Mouse (Mus musculus) embryonic stem cell, embryonic (primary cell): ENCODE measurements around the gene Ndufs6.

ENCODE experiments used
- CTCF ChIA-PET, 4 experiments: fragments of 300-600 bp in 2 of 4; fragments of 350-600 bp in 2 of 4; sonication (Branson Sonifier 250); formaldehyde crosslinking; loops; one replicate each; lab custom pipeline; 2022; ENCODE audit warnings: inconsistent platforms in 2 of 4; lab: Charles Lee
- POLR2A ChIA-PET, 4 experiments: fragments of 300-600 bp in 2 of 4; fragments of 350-600 bp in 2 of 4; sonication (Branson Sonifier 250); formaldehyde crosslinking; loops; one replicate each; lab custom pipeline; 2022; ENCODE audit warnings: antibody characterized with exemption in 4 of 4, inconsistent platforms in 1 of 4; lab: Charles Lee

Gene Ndufs6

GRCm38 (mm10) chr13:73327827-73328698 lies at the start of gene Ndufs6, which contains the start of gene Mrpl36:
Ndufs6 (minus strand) TSS chr13:73328542.
Mrpl36 (plus strand) TSS chr13:73328513.
- ChIA-PET CTCF (interaction anchor here (0.6 to 2.1 kb wide), 6 partner anchors 17 to 491 kb away, joined by 3 to 15 read pairs (median 4); no protein-coding TSS in a partner anchor), POLR2A (interaction anchor here (0.6 to 11.6 kb wide), 24 partner anchors 9 to 101 kb away, joined by 3 to 221 read pairs (median 4); no protein-coding TSS in a partner anchor)

DNA sequence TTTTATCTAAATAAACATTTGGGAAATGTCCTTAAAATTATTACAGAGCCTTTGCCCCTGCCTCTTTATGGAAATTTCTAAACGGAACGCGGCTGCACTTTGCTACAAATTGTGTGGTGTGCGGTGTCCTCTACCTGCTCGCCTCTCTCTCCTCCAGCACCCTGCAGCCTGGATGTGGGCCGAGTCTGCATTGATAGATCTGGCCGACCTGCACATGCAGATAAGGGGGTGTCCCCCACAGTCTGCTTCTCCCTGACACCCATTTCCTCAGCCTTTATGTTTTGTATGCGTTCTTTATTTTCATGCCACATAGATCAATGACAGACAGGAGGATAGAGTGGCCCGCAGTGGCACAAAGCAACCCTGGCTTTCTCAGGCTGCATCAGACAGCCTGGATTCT lies 49.3 kb upstream of the Ndufs6 start:
- POLR2A ChIA-PET: interaction anchor here in 2 of 4 experiments (0.7 to 1.2 kb wide), 2 partner anchors 26 to 597 kb away, joined by 3 read pairs; no protein-coding TSS in a partner anchor
- CTCF ChIA-PET: no interaction called here

GRCm38 (mm10) chr13:73374612-73375011 lies 46.3 kb upstream of the Ndufs6 start:
- POLR2A ChIA-PET: interaction anchor here in 1 of 4 experiments (1.2 to 1.9 kb wide), 2 partner anchors 29 to 33 kb away, joined by 3 to 7 read pairs; no protein-coding TSS in a partner anchor
- CTCF ChIA-PET: interaction anchor here in 1 of 4 experiments (1.1 to 1.5 kb wide), 2 partner anchors 51 to 128 kb away, joined by 3 read pairs; no protein-coding TSS in a partner anchor

DNA sequence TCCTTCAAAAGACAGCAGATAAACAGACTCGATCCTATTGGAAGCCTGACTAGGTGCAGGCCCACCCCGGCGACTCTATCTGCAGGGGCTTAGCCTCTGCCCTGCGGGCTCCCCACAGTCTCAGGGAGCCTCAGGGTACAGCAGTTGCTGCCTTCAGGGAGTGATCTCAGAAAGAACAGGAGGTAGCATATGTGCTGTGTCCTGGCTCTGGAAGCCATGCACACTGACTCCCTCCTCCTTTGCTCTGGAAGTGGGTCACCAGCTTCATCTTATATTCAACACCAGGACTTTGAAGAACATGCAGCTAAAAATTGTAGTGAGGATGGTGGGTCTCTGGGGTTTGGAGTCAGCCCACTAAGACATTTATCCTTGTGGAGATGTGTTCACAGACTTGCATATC lies 45.0 kb upstream of the Ndufs6 start:
- POLR2A ChIA-PET: interaction anchor here in 1 of 4 experiments (0.8 kb wide), 1 partner anchor 22 kb away, joined by 3 read pairs; no protein-coding TSS in a partner anchor

GRCm38 (mm10) chr13:73357106-73357505 lies 28.8 kb upstream of the Ndufs6 start:
- ChIA-PET POLR2A (interaction anchor here in 3 of 4 experiments (0.7 to 3.7 kb wide), 6 partner anchors 10 to 188 kb away, joined by 3 to 16 read pairs (median 5); no protein-coding TSS in a partner anchor), CTCF (no interaction called here)

More for the DNA sequence above, 45.0 kb upstream of the Ndufs6 start:
- CTCF ChIA-PET: interaction anchor here in 3 of 4 experiments (0.6 to 1.2 kb wide), 4 partner anchors 51 to 130 kb away, joined by 3 to 5 read pairs (median 3); no protein-coding TSS in a partner anchor

DNA sequence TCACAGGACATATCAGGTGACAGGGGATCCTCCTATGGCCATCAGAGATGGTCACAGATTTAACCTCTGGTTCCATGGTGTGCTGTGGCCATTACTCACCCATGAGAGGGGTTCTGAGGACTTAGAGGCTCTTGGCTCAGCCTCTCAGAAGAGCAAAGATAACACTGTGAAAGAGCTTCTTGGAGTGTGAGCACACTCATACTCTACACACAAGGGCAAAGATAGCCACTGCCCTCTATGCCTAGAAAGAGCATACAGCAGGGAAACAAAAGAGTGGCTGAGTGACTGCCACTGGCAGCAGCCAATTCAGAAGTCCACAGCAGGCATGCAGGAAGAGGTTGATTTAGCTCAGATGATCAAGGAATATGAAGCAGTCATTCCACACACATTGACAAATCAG lies 24.1 kb upstream of the Ndufs6 start:
- CTCF ChIA-PET: interaction anchor here in 1 of 4 experiments (0.8 to 1.3 kb wide), 2 partner anchors 53 to 192 kb away, joined by 3 read pairs; no protein-coding TSS in a partner anchor
- POLR2A ChIA-PET: interaction anchor here in 2 of 4 experiments (1.1 to 12.1 kb wide), 3 partner anchors 12 to 24 kb away, joined by 3 to 221 read pairs (median 3); partner anchors contain the start of genes Mrpl36 (in 2 of the 2) and Ndufs6 (in 2 of the 2)

GRCm38 (mm10) chr13:73351910-73352309 lies 23.6 kb upstream of the Ndufs6 start:
- ChIA-PET POLR2A (interaction anchor here in 3 of 4 experiments (1.1 to 12.1 kb wide), 6 partner anchors 8 to 27 kb away, joined by 3 to 221 read pairs (median 3); partner anchors contain the start of genes Mrpl36 (in 2 of the 3) and Ndufs6 (in 2 of the 3)), CTCF (interaction anchor here in 2 of 4 experiments (0.6 to 1.3 kb wide), 3 partner anchors 53 to 1010 kb away, joined by 3 to 7 read pairs (median 3); no protein-coding TSS in a partner anchor)

DNA sequence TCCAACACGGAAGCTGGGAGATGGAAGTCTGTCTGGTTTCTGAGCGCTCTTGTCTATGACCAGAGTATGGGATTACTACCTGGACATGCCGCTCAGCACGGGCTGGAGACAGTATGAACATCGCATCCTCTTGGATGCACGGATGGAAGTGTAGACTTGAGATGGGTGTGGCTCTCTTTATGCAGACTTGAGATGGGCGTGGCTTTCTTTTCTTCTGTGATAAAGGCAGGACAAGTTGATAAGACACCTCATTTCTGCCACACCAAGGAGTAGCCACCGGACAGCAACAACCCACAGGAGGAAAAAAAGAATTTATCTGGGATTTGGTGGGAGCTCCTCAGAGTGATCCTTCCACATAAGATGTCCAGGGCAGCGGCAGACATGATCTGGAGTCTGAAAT lies 22.4 kb upstream of the Ndufs6 start:
- POLR2A ChIA-PET: interaction anchor here in 3 of 4 experiments (0.6 to 12.1 kb wide), 8 partner anchors 9 to 275 kb away, joined by 3 to 221 read pairs (median 4); partner anchors contain the start of genes Mrpl36 (in 1 of the 3) and Ndufs6 (in 1 of the 3)
- CTCF ChIA-PET: no interaction called here

DNA sequence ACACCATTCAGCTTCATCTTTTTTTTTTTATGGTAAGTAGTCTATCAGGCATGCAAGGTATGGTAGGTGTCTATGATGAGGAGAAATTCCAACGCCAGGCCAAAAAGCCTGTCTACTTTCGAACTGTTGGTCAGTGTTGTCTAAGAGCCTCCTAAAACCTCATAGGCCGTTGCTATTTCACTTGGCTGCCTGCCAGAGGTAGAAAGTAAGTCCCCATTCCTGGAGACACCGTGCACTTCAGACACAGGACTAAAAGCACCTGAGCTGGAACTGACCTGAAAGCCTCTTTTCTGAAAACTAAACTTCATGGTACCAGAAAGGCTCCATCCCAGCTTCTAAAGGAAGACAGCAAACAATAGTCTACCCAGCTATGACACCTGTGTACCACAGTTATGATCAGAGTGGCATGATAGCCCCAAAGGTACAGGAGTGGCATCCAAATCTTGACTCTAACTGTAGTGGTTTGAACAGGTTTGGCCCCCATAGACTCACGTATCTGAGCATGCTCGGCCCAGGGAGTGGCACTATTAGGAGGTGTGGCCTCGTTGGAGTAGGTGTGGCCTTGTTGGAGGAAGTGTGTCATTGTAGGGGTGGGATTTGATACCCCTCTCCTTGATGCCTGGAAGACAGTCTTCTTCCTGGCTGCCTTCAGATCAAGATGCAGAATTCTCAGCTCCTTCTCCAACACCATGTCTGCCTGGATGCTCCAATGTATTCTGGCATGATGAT lies 19.7 kb upstream of the Ndufs6 start:
- POLR2A ChIA-PET: interaction anchor here in 3 of 4 experiments (0.9 to 12.1 kb wide), 9 partner anchors 9 to 38 kb away, joined by 3 to 221 read pairs (median 3); partner anchors contain the start of genes Mrpl36 (in 3 of the 3) and Ndufs6 (in 3 of the 3)

DNA sequence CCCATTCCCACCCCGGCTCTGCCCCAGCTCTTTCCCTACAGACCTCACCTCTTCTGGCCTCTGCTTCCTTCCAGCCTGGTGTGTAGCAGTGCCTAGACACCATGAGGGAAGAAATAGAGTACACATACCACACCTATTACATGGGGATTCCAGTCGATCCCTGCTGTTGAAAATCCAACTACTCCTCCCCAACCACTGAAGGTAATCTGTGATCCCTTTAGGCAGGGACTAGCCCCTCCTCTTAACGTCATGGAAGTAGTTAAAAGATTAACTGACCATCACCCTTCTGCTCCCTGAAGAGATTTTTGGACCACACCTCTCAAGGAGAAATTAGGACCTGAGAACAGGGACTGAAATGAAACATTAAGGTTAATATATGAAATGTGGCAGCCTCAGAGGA lies 18.8 kb upstream of the Ndufs6 start:
- ChIA-PET POLR2A (interaction anchor here in 3 of 4 experiments (0.5 to 12.1 kb wide), 41 partner anchors 9 to 779 kb away, joined by 3 to 221 read pairs (median 4); partner anchors contain the start of genes Mrpl36 (in 3 of the 3), Ndufs6 (in 3 of the 3), Brd9 (in 1 of the 3) and Lpcat1 (in 1 of the 3)), CTCF (no interaction called here)

More for the DNA sequence above, 19.7 kb upstream of the Ndufs6 start:
- CTCF ChIA-PET: no interaction called here

GRCm38 (mm10) chr13:73346743-73347142 lies 18.4 kb upstream of the Ndufs6 start:
- POLR2A ChIA-PET: interaction anchor here (0.5 to 12.1 kb wide), 45 partner anchors 9 to 780 kb away, joined by 3 to 221 read pairs (median 4); partner anchors contain the start of genes Mrpl36 (in 2 of the 4), Ndufs6 (in 2 of the 4), Brd9 (in 1 of the 4) and Cep72 (in 1 of the 4)
- CTCF ChIA-PET: interaction anchor here in 1 of 4 experiments (0.6 kb wide), 1 partner anchor 274 kb away, joined by 3 read pairs; no protein-coding TSS in a partner anchor

DNA sequence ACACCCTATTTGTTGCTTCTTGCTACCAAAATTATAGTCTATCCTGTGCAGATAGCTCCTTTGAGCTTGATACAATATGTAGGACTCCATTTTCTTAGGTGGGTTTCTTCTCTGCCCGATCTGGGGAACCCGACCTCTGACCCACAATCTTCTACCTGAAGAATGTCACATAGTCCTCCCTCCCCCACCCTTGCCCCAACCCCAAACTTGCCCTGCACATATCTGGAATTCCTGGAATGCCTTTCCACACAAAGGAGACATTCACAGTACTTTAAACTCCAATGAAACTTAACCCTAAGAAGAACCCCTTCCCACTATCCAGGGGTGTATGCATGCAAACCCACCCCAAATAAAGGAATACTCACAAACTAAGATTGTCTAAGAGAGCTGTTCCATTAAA lies 17.8 kb upstream of the Ndufs6 start:
- CTCF ChIA-PET: interaction anchor here in 3 of 4 experiments (0.6 to 1.6 kb wide), 9 partner anchors 12 to 274 kb away, joined by 3 to 7 read pairs (median 3); no protein-coding TSS in a partner anchor
- POLR2A ChIA-PET: interaction anchor here (0.5 to 12.1 kb wide), 40 partner anchors 10 to 716 kb away, joined by 3 to 221 read pairs (median 4); partner anchors contain the start of genes Mrpl36 (in 3 of the 4), Ndufs6 (in 3 of the 4), Brd9 (in 1 of the 4) and Cep72 (in 1 of the 4)

DNA sequence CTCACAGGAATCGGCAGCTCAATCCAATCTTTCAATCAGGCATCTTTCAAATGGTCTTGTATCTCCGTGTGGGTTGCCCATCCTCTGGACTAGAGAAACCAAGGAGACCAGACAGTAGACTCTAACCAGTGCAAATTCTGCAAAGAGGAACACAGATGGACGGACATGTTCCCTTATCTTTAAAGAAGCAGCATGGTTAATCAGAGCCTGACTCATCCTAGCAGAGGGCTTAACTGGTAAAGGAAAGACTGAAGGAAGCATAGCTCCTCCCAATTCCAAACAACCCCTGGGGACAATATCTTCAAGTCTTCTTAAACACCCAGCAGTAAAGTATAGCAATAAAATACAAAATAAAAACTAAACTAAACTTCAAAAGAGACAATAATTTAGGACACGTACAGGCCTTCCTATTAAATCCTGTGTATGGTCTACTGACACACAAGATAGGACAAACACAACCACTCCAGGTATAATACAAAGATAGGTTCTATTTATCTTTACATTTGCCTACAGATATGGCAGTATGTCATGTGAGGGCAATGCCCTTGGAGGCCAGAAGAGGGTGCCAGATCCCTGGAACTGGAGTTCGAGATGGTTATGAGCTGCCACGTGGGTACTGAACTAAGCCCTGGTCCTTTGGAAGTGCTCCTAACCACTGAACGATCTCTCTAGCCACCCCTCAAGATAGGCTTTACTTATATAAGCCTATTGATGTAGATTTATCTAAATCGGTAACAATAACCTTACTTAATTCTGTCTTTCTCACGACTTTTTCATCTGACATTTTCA lies 17.0 kb upstream of the Ndufs6 start:
- ChIA-PET POLR2A (interaction anchor here (0.8 to 12.1 kb wide), 25 partner anchors 11 to 247 kb away, joined by 3 to 221 read pairs (median 5); partner anchors contain the start of genes Mrpl36 (in 3 of the 4), Ndufs6 (in 3 of the 4) and Lpcat1 (in 1 of the 4)), CTCF (interaction anchor here (0.6 to 1.6 kb wide), 11 partner anchors 12 to 159 kb away, joined by 3 to 7 read pairs (median 3); no protein-coding TSS in a partner anchor)

DNA sequence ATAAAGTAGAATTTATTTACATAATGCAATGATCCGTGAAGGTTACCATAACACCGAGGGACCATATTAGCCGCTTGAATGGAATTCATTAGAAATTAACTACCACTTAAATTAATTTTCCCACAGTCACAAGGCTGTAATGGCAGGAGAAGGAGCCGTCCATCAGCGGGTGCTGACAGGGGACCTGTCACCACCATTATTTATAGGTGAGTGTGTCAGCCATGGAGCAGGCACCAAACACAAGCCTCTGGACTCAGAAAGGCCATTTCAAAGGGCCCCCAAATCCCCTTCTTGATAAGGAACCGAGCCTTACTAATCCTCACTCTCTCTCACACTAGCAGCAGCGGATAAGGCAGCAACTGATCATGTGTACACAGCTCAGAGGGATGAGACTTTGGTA lies 8.4 kb upstream of the Ndufs6 start:
- CTCF ChIA-PET: no interaction called here
- POLR2A ChIA-PET: interaction anchor here in 2 of 4 experiments (0.6 to 11.6 kb wide), 3 partner anchors 10 to 166 kb away, joined by 3 to 221 read pairs (median 6); no protein-coding TSS in a partner anchor

- POLR2A ChIA-PET: interaction anchor here in 2 of 4 experiments (1.1 to 11.6 kb wide), 5 partner anchors 10 to 172 kb away, joined by 3 to 221 read pairs (median 3); no protein-coding TSS in a partner anchor
- CTCF ChIA-PET: interaction anchor here in 1 of 4 experiments (1.2 to 1.8 kb wide), 2 partner anchors 14 to 21 kb away, joined by 3 to 5 read pairs; no protein-coding TSS in a partner anchor
Measured at GRCm38 (mm10) chr13:73331736-73332135, 3.4 kb upstream of the Ndufs6 start.
